Mouse (Mus musculus) embryonic fibroblast, embryonic 13.5 days (primary cell): Measurements from ENCODE around the gene Hoxa2.

ENCODE experiments used
- CTCF ChIP-seq: IDR thresholded peaks from 2 replicates; pipeline ENCODE4 v1.5.1; 2011; ENCODE audit warnings: mild to moderate bottlenecking, control low read depth, low read length, moderate library complexity, borderline replicate concordance; ENCODE audit not compliant: insufficient read depth
- POLR2A ChIP-seq: IDR thresholded peaks from 2 replicates; pipeline ENCODE4 v1.6.1; 2011; ENCODE audit warnings: low read depth, mild to moderate bottlenecking, control low read depth, low read length, moderate library complexity

- TF ChIP-seq POLR2A, result no peak
- TF ChIP-seq CTCF, result no peak
Observed at GRCm38 (mm10) chr6:52180726-52181125, 16.1 kb upstream of the Hoxa2 start.
